Mouse (Mus musculus) lung, adult 2 months (tissue): ENCODE measurements around the gene Prdx1.

Source experiments
- CTCF ChIP-seq: fragments of 200-500 bp; IDR thresholded peaks from 2 replicates; pipeline ENCODE4 v1.5.1; 2011; ENCODE audit warnings: mild to moderate bottlenecking, low read length, control low read depth; ENCODE audit not compliant: insufficient read depth
- POLR2A ChIP-seq: fragments of 200-500 bp; IDR thresholded peaks from 2 replicates; pipeline ENCODE4 v1.6.1; 2011; ENCODE audit warnings: low read depth, mild to moderate bottlenecking, control low read depth, low read length, borderline replicate concordance; ENCODE audit errors: extremely low read depth

DNA sequence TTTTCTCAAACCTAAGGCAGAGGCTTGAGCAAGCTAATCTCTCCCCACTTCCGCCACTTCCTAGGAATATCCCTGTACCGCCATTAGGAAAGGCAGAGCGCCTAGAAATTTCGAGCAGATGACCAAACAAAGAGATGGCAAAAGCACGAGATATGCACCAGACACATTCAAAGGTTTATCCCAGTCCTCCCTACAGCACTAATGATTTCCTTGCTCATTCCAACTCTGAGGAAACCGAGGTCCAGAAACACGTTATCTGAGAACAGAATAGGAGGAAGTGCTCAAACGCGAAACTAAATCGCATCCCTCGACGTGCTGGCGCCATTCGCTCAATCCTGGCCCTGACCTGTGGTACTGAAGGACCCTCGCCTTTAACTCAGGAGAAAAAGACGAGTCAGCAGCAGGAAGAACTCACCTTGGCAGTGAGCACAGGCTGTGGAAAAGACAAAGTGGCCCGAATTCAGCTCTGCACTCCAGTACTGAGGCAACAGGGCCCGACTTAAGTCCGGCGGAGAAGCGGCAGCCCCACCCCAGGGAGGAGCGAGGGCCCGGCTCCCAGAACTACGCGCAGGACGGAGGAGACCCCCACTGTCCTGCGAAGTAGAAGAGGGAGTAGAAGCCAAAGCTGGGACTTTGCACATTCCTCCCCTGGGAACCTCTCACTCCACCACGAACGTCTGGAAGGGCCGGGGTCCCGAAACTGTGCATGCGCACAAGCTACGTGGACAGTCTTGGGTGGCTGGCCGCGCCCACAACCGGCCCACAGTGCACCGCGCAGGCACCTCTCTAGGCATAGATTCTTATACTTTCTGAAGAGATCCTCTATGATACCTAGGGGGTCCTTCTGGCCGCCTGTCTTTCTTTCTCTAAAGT lies 34.2 kb upstream of the Prdx1 start, which contains the start of gene Akr1a1:
- TF ChIP-seq CTCF (no peak), POLR2A (peak; percentile 91; the same call in 1 of the 2 replicates)
